Mouse (Mus musculus): Measurements from ENCODE around the gene Ptprt.

GRCm38 (mm10) chr2:161498449-161499096 is 1162.4 kb downstream of the Ptprt start:
- no peak for TF ChIP-seq CTCF (IDR thresholded peaks at IDR 0.05)
- TF ChIP-seq EP300 (IDR thresholded peaks at IDR 0.05; ENCODE audit: insufficient read depth, low read depth, low read length): no peak
- no peak for TF ChIP-seq POLR2A (IDR thresholded peaks at IDR 0.05; ENCODE audit: insufficient read depth, low read depth, low read length)

All from heart, adult 2 months (tissue).